Mouse (Mus musculus) G1E (cell line): ENCODE measurements around the gene E130308A19Rik. TPM values are rescaled to one million over a fixed set of nuclear protein-coding genes. Genes with fewer than 3 reads are reported as not detected.

Experiments used
- ATAC-seq: 2 replicates; pipeline ENCODE4 v1.8.0; 2016; ENCODE audit warnings: mild to moderate bottlenecking; ENCODE audit not compliant: insufficient number of reproducible peaks, poor library complexity, low FRiP score, severe bottlenecking; ENCODE audit errors: extremely low read depth
- DNase-seq: peaks from one replicate; pipeline ENCODE4 v3.0.0; 2012; ENCODE audit warnings: low spot score
- H3K27me3 ChIP-seq: 2 replicates; pipeline ENCODE4 v1.6.1; 2012; ENCODE audit warnings: mild to moderate bottlenecking, low read length, inconsistent platforms; ENCODE audit not compliant: insufficient read depth
- H3K36me3 ChIP-seq: replicated peaks from 2 replicates; pipeline ENCODE3; 2012; ENCODE audit warnings: mild to moderate bottlenecking, inconsistent platforms
- H3K4me1 ChIP-seq: 2 replicates; pipeline ENCODE4 v1.6.1; 2012; ENCODE audit warnings: low read depth, low read length, inconsistent platforms, mixed read lengths; ENCODE audit not compliant: insufficient read depth
- H3K4me3 ChIP-seq: 2 replicates; pipeline ENCODE4 v1.5.1; 2012; ENCODE audit warnings: low read depth, mild to moderate bottlenecking, inconsistent platforms, low read length, moderate library complexity, mixed read lengths
- H3K9me3 ChIP-seq: replicated peaks from 2 replicates; pipeline ENCODE4 v1.6.1; 2012; ENCODE audit warnings: inconsistent platforms
- CTCF ChIP-seq: IDR thresholded peaks from 2 replicates; pipeline ENCODE4 v1.5.1; 2012; ENCODE audit warnings: low read depth, low read length, inconsistent platforms, mixed read lengths
- GATA1 ChIP-seq: IDR thresholded peaks from 2 replicates; pipeline ENCODE4 v1.6.1; 2012; ENCODE audit warnings: borderline replicate concordance, low read length, inconsistent platforms, mixed read lengths
- GATA2 ChIP-seq: IDR thresholded peaks from 2 replicates; pipeline ENCODE4 v1.6.1; 2012; ENCODE audit warnings: low read depth, low read length, inconsistent platforms, borderline replicate concordance
- POLR2AphosphoS5 ChIP-seq: IDR thresholded peaks from 2 replicates; pipeline ENCODE4 v1.6.1; 2012; ENCODE audit warnings: low read depth, low read length, inconsistent platforms; ENCODE audit not compliant: insufficient replicate concordance
- TAL1 ChIP-seq: conservative IDR thresholded peaks from 2 replicates; pipeline ENCODE4 v1.6.1; 2012; ENCODE audit warnings: low read depth, low read length, inconsistent platforms, mixed read lengths
- polyA plus RNA-seq: library from polyadenylated mRNA; stranded (reverse); fragments of >175 nt; gene quantifications from 2 replicates; pipeline ENCODE4 v1.2.3, GENCODE M21; 2012
- total RNA-seq, 2 experiments: library from RNA; stranded (forward) in 1 of 2; stranded (reverse) in 1 of 2; fragments of 200-1000 nt in 1 of 2; fragments of >200 nt in 1 of 2; fragmentation: Nextera tagmentation in 1 of 2; gene quantifications; 2 replicates each; pipeline ENCODE4 v1.2.3; 2014 to 2017

Gene E130308A19Rik
- total and polyA plus RNA-seq, 3 experiments = 6.1 to 33.8 (median 8.1) TPM

DNA sequence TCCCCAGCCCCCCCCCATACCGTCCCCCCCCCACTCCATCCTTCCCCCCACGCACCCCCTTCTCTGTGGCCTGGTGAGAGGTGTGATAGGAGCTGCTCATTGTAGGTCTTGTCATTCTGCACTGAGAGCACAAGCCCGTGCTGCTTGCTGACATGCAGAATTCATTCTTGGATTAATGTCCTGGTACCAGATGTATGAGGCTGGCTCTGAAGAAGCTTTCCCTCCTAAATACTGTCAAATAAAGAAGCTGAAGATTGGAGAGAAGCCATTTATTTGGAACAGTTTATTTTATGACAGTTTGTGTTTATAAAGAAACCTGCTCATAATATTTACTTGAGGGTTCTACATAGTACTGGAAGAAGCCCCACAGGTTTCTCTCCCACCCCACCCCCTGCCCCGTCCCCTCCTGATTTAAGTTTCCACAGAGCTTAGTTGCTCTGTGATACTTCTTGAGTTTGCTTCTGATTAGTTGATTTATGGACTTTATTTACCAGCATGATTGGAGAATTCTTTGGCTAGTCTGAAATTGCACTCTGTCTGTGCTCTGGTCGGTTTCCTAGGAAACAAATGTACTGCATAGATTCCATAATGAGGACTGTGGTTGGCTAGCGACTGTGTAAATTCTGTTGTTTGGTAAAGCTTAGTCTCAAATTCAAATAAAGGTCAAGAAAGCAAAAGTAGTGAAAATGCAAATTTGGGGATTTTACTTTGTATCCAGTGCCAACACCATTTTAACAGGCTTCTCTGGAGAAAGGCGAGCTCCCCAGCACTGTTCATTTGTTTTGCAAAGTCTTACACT lies 3.3 kb downstream of the E130308A19Rik start:
- Histone ChIP-seq H3K4me3 (no peak overlapping the region), H3K9me3 (no peaks in the 10 kb centered on the region), H3K4me1 (peaks cover 49% of the 10 kb centered on the region), H3K36me3 (peaks cover 6% of the 10 kb centered on the region), H3K27me3 (no peaks in the 10 kb centered on the region)
- TF ChIP-seq GATA1 (no peak), GATA2 (no peak), CTCF (no peak), TAL1 (no peak), POLR2AphosphoS5 (no peak)
- DNase-seq (no peak), ATAC-seq (no peak)

DNA sequence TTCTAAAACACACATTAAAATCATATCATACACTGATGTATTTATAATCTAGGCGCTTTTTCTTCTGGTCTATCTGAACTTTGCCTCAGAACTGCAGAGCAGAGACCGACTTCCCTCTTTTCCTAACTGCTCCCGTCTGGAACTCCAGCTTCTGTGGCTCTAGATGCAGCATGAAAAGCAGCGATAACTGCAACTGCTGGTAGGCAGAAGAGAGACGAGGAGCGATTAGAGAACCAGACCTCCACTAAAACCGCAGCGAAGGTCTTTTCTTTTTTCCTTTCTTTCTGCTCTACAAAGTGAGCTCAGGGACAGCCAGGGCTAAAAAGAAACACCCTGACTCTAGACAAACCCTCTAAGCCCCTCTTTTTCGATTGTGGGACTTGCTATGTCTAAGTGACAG lies 4.1 kb downstream of the E130308A19Rik start:
- TF ChIP-seq GATA2 = no peak
- Histone ChIP-seq H3K36me3 (peaks cover 6% of the 10 kb centered on the region), H3K4me1 (peaks cover 58% of the 10 kb centered on the region), H3K9me3 (no peaks in the 10 kb centered on the region), H3K27me3 (no peaks in the 10 kb centered on the region), H3K4me3 (no peak overlapping the region)
- no peak for ATAC-seq
- no peak for DNase-seq

DNA sequence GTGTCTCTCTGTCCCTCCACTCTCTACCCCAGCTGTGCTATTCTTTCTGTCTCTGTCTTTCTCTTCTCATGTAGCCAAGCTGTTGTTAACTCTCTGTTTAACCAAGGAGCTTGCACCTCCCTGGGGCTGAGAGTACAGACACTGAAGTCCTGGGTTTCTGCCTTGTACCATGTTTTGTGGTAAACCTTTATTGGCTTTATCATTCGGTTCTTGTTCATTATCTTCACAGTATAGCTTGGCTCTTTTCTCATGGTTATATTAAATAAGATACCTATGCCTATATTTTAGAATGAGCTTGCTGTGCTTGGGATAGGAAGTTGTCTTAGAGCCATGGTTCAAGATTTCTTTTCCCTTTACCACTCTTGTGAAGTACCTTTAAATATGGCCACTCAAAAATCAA lies 8.5 kb downstream of the E130308A19Rik start:
- peaks cover 79% of the 10 kb centered on the region for H3K4me1 ChIP-seq
- ATAC-seq = no peak
- DNase-seq = no peak
- no peak overlapping the region; the same call in 1 of the 2 replicates for H3K4me3 ChIP-seq
- H3K36me3 ChIP-seq = peaks cover 6% of the 10 kb centered on the region
- no peaks in the 10 kb centered on the region for H3K27me3 ChIP-seq
- no peaks in the 10 kb centered on the region for H3K9me3 ChIP-seq
- TF ChIP-seq TAL1 (no peak), GATA1 (no peak), CTCF (no peak), GATA2 (no peak), POLR2AphosphoS5 (no peak)

DNA sequence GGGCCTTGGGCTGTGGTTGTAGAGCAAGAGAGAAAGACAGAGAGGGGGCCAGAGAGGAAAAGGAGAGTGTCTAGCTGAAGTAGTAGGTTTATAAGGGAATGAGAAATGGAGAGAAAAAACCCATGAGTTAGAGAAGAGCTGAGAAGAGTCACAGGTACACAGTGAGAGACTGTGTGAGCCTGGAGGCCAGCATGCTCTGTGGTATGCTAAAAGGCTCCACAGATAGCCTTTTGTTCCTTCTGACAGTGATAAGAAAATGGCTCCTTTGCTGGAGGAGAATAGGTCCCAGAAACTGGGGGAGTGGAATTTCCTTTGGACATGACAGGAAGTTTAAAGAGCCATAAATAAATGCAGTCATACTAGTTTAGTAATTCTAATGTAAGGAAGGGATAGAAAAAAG lies 13.2 kb downstream of the E130308A19Rik start:
- peaks cover 86% of the 10 kb centered on the region for H3K4me1 ChIP-seq
- TF ChIP-seq CTCF (no peak), GATA1 (no peak), GATA2 (no peak), POLR2AphosphoS5 (no peak), TAL1 (no peak)
- no peak overlapping the region for H3K4me3 ChIP-seq
- ATAC-seq = no peak
- DNase-seq = no peak
- H3K9me3 ChIP-seq = no peaks in the 10 kb centered on the region
- H3K27me3 ChIP-seq = no peaks in the 10 kb centered on the region
- no peaks in the 10 kb centered on the region for H3K36me3 ChIP-seq

DNA sequence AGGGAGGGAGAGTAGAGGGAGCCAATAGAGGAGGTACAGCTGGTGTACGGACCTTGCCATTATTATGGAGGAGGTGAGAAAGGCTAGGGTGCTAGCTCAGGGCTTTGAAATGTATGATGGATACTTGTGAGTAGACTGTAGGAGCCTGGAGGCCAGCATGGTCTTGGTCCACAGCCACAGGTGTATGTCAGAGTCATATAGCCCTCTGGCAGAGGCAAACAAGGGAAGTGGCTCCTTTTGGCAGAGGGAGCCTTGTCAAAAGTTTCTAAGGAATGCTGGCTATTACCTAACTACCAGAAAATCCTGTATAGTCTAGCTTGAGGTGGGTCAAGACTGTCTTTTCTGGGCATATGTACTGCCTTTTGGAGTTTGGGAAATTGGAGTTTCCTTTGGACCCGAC lies 14.7 kb downstream of the E130308A19Rik start:
- no peak for TF ChIP-seq POLR2AphosphoS5
- TF ChIP-seq TAL1 = no peak
- no peak for TF ChIP-seq CTCF
- no peak for TF ChIP-seq GATA2
- TF ChIP-seq GATA1 = no peak
- H3K4me3 ChIP-seq = no peak overlapping the region
- H3K27me3 ChIP-seq = no peaks in the 10 kb centered on the region
- H3K36me3 ChIP-seq = no peaks in the 10 kb centered on the region
- DNase-seq = no peak
- H3K9me3 ChIP-seq = no peaks in the 10 kb centered on the region
- no peak for ATAC-seq
- H3K4me1 ChIP-seq = peaks cover 82% of the 10 kb centered on the region

DNA sequence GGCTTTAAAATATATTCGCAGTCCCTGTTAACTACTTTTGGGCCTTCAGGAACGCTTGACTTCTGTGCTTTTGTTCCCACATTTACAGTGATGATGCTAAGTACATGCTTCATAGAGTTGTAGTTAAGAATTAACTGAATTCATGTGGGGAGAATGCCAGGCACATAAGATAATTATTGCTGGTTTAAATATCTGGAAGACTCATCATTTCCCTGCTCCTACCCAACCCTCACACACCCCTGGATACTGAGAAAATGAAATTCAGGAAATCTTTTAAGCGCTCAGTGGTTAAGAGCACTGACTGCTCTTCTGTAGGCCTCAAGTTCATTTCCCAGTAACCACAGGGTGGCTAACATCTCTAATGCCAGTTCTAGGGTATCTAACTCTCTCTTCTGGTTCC lies 16.0 kb downstream of the E130308A19Rik start:
- H3K27me3 ChIP-seq = no peaks in the 10 kb centered on the region
- H3K36me3 ChIP-seq = no peaks in the 10 kb centered on the region
- ATAC-seq (no peak), DNase-seq (no peak)
- no peak overlapping the region for H3K4me3 ChIP-seq
- H3K4me1 ChIP-seq = peaks cover 84% of the 10 kb centered on the region
- no peaks in the 10 kb centered on the region for H3K9me3 ChIP-seq
- TF ChIP-seq GATA1 (no peak), GATA2 (no peak), TAL1 (no peak), POLR2AphosphoS5 (no peak)
